Mouse (Mus musculus): ENCODE results near the gene Icam4. TPM values are rescaled to one million over a fixed set of nuclear protein-coding genes. Genes with fewer than 3 reads are reported as not detected.
"Not testable (repeated sequence)": the region's sequence is repeated elsewhere in the genome, so short reads cannot be mapped to it uniquely, and the experiment has no call there.

Icam4 gene
- polyA plus RNA-seq, 1 experiment = 0.65 TPM

- peak; percentile 92 to 95 for DNase-seq
- Histone ChIP-seq H3K4me1 (ENCODE audit: control insufficient read depth, insufficient read depth, low read length) (peaks cover 10% of the 10 kb centered on the region; the same call in 1 of the 2 replicates), H3K4me3 (replicated peaks; ENCODE audit: insufficient read depth, low read depth, low read length) (peak within 1 kb of the TSS; percentile 68), H3K27ac (ENCODE audit: insufficient read depth, low read length) (peak within 1 kb of the TSS; percentile 39), H3K27me3 (ENCODE audit: control insufficient read depth, insufficient read depth, low read length) (no peaks in the 10 kb centered on the region)
- TF ChIP-seq CTCF (IDR thresholded peaks at IDR 0.05; ENCODE audit: borderline replicate concordance, insufficient read depth, low read depth, low read length) = no peak
- TF ChIP-seq POLR2A (IDR thresholded peaks at IDR 0.05; ENCODE audit: borderline replicate concordance, insufficient read depth, low read length) = peak; percentile 98
- WGBS = under 1% methylated on average over 72 of the region's 72 CpGs
These were observed 26.3 kb upstream of the Icam4 start, which contains the start of gene Mrpl4 for GRCm38 (mm10) chr9:21002627-21003551. TSS of gene Mrpl4 (plus strand) at chr9:21002738.

- TF ChIP-seq CTCF (IDR thresholded peaks at IDR 0.05; ENCODE audit: borderline replicate concordance, insufficient read depth, low read depth, low read length) (no peak), POLR2A (IDR thresholded peaks at IDR 0.05; ENCODE audit: borderline replicate concordance, insufficient read depth, low read length) (no peak)
- 87% methylated on average over 10 of the region's 10 CpGs for WGBS
These were observed 21.7 kb upstream of the Icam4 start for GRCm38 (mm10) chr9:21007313-21007952.

GRCm38 (mm10) chr9:21008007-21008406 is 21.2 kb upstream of the Icam4 start:
- 79% methylated on average over 7 of the region's 7 CpGs for WGBS
- H3K27me3 ChIP-seq (ENCODE audit: control insufficient read depth, insufficient read depth, low read length) = no peaks in the 10 kb centered on the region
- no peak for DNase-seq
- peaks cover 10% of the 10 kb centered on the region; the same call in 1 of the 2 replicates for H3K4me1 ChIP-seq (ENCODE audit: control insufficient read depth, insufficient read depth, low read length)
- no peak for TF ChIP-seq POLR2A (IDR thresholded peaks at IDR 0.05; ENCODE audit: borderline replicate concordance, insufficient read depth, low read length)
- no peak for TF ChIP-seq CTCF (IDR thresholded peaks at IDR 0.05; ENCODE audit: borderline replicate concordance, insufficient read depth, low read depth, low read length)
- no peak overlapping the region for H3K27ac ChIP-seq (ENCODE audit: insufficient read depth, low read length)
- H3K4me3 ChIP-seq (replicated peaks; ENCODE audit: insufficient read depth, low read depth, low read length) = no peak overlapping the region

More at GRCm38 (mm10) chr9:21007313-21007952, 21.7 kb upstream of the Icam4 start:
- H3K4me1 ChIP-seq (ENCODE audit: control insufficient read depth, insufficient read depth, low read length) = peaks cover 10% of the 10 kb centered on the region; the same call in 1 of the 2 replicates
- no peak overlapping the region for H3K27ac ChIP-seq (ENCODE audit: insufficient read depth, low read length)
- H3K4me3 ChIP-seq (replicated peaks; ENCODE audit: insufficient read depth, low read depth, low read length) = no peak overlapping the region
- no peaks in the 10 kb centered on the region for H3K27me3 ChIP-seq (ENCODE audit: control insufficient read depth, insufficient read depth, low read length)
- no peak for DNase-seq

- Histone ChIP-seq H3K4me3 (replicated peaks; ENCODE audit: insufficient read depth, low read depth, low read length) (no peak overlapping the region), H3K27ac (ENCODE audit: insufficient read depth, low read length) (no peak overlapping the region), H3K27me3 (ENCODE audit: control insufficient read depth, insufficient read depth, low read length) (no peaks in the 10 kb centered on the region; the same call in 1 of the 2 replicates), H3K4me1 (ENCODE audit: control insufficient read depth, insufficient read depth, low read length) (peaks cover 6% of the 10 kb centered on the region; the same call in 1 of the 2 replicates)
- no peak for TF ChIP-seq CTCF (IDR thresholded peaks at IDR 0.05; ENCODE audit: borderline replicate concordance, insufficient read depth, low read depth, low read length)
- TF ChIP-seq POLR2A (IDR thresholded peaks at IDR 0.05; ENCODE audit: borderline replicate concordance, insufficient read depth, low read length) = no peak
- WGBS = 58% methylated on average over 2 of the region's 2 CpGs
- DNase-seq = no peak
These were observed 18.8 kb upstream of the Icam4 start for GRCm38 (mm10) chr9:21010362-21010761.

- H3K4me1 ChIP-seq (ENCODE audit: control insufficient read depth, insufficient read depth, low read length); DNase-seq; H3K4me3 ChIP-seq (replicated peaks; ENCODE audit: insufficient read depth, low read depth, low read length); H3K27me3 ChIP-seq (ENCODE audit: control insufficient read depth, insufficient read depth, low read length); H3K27ac ChIP-seq (ENCODE audit: insufficient read depth, low read length): not testable (repeated sequence)
- 68% methylated on average over 9 of the region's 9 CpGs for WGBS
These were observed 18.1 kb upstream of the Icam4 start for GRCm38 (mm10) chr9:21010939-21011541.

- no peak for TF ChIP-seq CTCF (IDR thresholded peaks at IDR 0.05; ENCODE audit: borderline replicate concordance, insufficient read depth, low read depth, low read length)
- TF ChIP-seq POLR2A (IDR thresholded peaks at IDR 0.05; ENCODE audit: borderline replicate concordance, insufficient read depth, low read length) = no peak
- 69% methylated on average over 5 of the region's 5 CpGs for WGBS
- DNase-seq = no peak
- Histone ChIP-seq H3K27ac (ENCODE audit: insufficient read depth, low read length) (no peak overlapping the region), H3K4me1 (ENCODE audit: control insufficient read depth, insufficient read depth, low read length) (no peaks in the 10 kb centered on the region), H3K4me3 (replicated peaks; ENCODE audit: insufficient read depth, low read depth, low read length) (no peak overlapping the region), H3K27me3 (ENCODE audit: control insufficient read depth, insufficient read depth, low read length) (peaks cover 2% of the 10 kb centered on the region; the same call in 1 of the 2 replicates)
These were observed 17.3 kb upstream of the Icam4 start for GRCm38 (mm10) chr9:21011846-21012312.

GRCm38 (mm10) chr9:21012368-21012767 is 16.8 kb upstream of the Icam4 start:
- TF ChIP-seq POLR2A (IDR thresholded peaks at IDR 0.05; ENCODE audit: borderline replicate concordance, insufficient read depth, low read length) = no peak
- no peak for TF ChIP-seq CTCF (IDR thresholded peaks at IDR 0.05; ENCODE audit: borderline replicate concordance, insufficient read depth, low read depth, low read length)
- no peak for DNase-seq
- no peak overlapping the region for H3K4me3 ChIP-seq (replicated peaks; ENCODE audit: insufficient read depth, low read depth, low read length)
- no peak overlapping the region for H3K27ac ChIP-seq (ENCODE audit: insufficient read depth, low read length)
- peaks cover 2% of the 10 kb centered on the region; the same call in 1 of the 2 replicates for H3K27me3 ChIP-seq (ENCODE audit: control insufficient read depth, insufficient read depth, low read length)
- H3K4me1 ChIP-seq (ENCODE audit: control insufficient read depth, insufficient read depth, low read length) = no peaks in the 10 kb centered on the region
- WGBS = 63% methylated on average over 1 of the region's 1 CpGs

All from cerebellum, adult 2 months (tissue).